Mouse (Mus musculus) small intestine, adult 2 months (tissue): ENCODE data around the gene Il21r. TPM values are rescaled to one million over a fixed set of nuclear protein-coding genes. Genes with fewer than 3 reads are reported as not detected.

ENCODE experiments used
- H3K27ac ChIP-seq: fragments of 200-500 bp; 2 replicates; pipeline ENCODE4 v1.5.1; 2012; ENCODE audit warnings: low read depth, low read length, control low read depth, inconsistent platforms; ENCODE audit not compliant: insufficient read depth
- H3K27me3 ChIP-seq: fragments of 200-500 bp; 2 replicates; pipeline ENCODE4 v1.6.1; 2012; ENCODE audit warnings: mild to moderate bottlenecking, moderate library complexity, low read length, inconsistent platforms; ENCODE audit not compliant: control insufficient read depth, insufficient read depth
- H3K36me3 ChIP-seq: fragments of 200-500 bp; 2 replicates; pipeline ENCODE4 v1.6.1; 2012; ENCODE audit warnings: mild to moderate bottlenecking, low read length, control low read depth, inconsistent platforms; ENCODE audit not compliant: control insufficient read depth, insufficient read depth
- H3K4me1 ChIP-seq: fragments of 200-500 bp; 2 replicates; pipeline ENCODE4 v1.6.1; 2012; ENCODE audit warnings: low read length, inconsistent platforms, mixed read lengths; ENCODE audit not compliant: control insufficient read depth, insufficient read depth, insufficient read length
- H3K4me3 ChIP-seq: fragments of 200-500 bp; 2 replicates; pipeline ENCODE4 v1.5.1; 2012; ENCODE audit warnings: low read depth, mild to moderate bottlenecking, control low read depth, inconsistent platforms, low read length, moderate library complexity
- CTCF ChIP-seq: fragments of 200-500 bp; IDR thresholded peaks from 2 replicates; pipeline ENCODE4 v1.5.1; 2012; ENCODE audit warnings: low read depth, mild to moderate bottlenecking, control low read depth, inconsistent platforms, low read length, moderate library complexity, mixed read lengths; ENCODE audit not compliant: insufficient replicate concordance, insufficient read length; ENCODE audit errors: extremely low read depth
- POLR2A ChIP-seq: fragments of 200-500 bp; IDR thresholded peaks from 2 replicates; pipeline ENCODE4 v1.6.1; 2012; ENCODE audit warnings: low read depth, mild to moderate bottlenecking, control low read depth, inconsistent platforms, low read length, moderate library complexity
- WGBS: fragments of 180-500 bp; shearing (Covaris S2); methylation state at CpG from one replicate; pipeline ENCODE4 v1.1.7; 2018; 5-methylcytosine and 5-hydroxymethylcytosine counted together
- polyA plus RNA-seq: library from polyadenylated mRNA; depleted of rRNA; stranded (reverse); fragments of >200 nt; gene quantifications from 2 replicates; pipeline ENCODE4 v1.2.3, GENCODE M21; 2012

Gene Il21r
- polyA plus RNA-seq, 1 experiment = 13.4 TPM

- no peaks in the 10 kb centered on the region for H3K27me3 ChIP-seq
- H3K36me3 ChIP-seq = peaks cover 94% of the 10 kb centered on the region
- 71% methylated on average over 7 of the region's 7 CpGs for WGBS
- no peaks in the 10 kb centered on the region for H3K4me1 ChIP-seq
- TF ChIP-seq CTCF (no peak), POLR2A (no peak)
- H3K27ac ChIP-seq = no peak overlapping the region
- H3K4me3 ChIP-seq = no peak overlapping the region
Measured at GRCm38 (mm10) chr7:125645413-125645812, 42.2 kb downstream of the Il21r start.

GRCm38 (mm10) chr7:125649013-125649412 lies 45.8 kb downstream of the Il21r start:
- peaks cover 83% of the 10 kb centered on the region for H3K36me3 ChIP-seq
- no peak overlapping the region for H3K27ac ChIP-seq
- WGBS = 77% methylated on average over 1 of the region's 1 CpGs
- H3K4me1 ChIP-seq = no peaks in the 10 kb centered on the region
- H3K4me3 ChIP-seq = no peak overlapping the region
- H3K27me3 ChIP-seq = no peaks in the 10 kb centered on the region
- no peak for TF ChIP-seq POLR2A
- no peak for TF ChIP-seq CTCF

GRCm38 (mm10) chr7:125657511-125657910 lies 54.3 kb downstream of the Il21r start:
- Histone ChIP-seq H3K4me1 (no peaks in the 10 kb centered on the region), H3K27ac (no peak overlapping the region), H3K4me3 (no peak overlapping the region), H3K27me3 (no peaks in the 10 kb centered on the region), H3K36me3 (peaks cover 83% of the 10 kb centered on the region)
- TF ChIP-seq POLR2A (no peak), CTCF (no peak)
- 86% methylated on average over 6 of the region's 6 CpGs for WGBS

- Histone ChIP-seq H3K36me3 (peaks cover 75% of the 10 kb centered on the region), H3K4me1 (no peaks in the 10 kb centered on the region), H3K27ac (no peak overlapping the region), H3K4me3 (no peak overlapping the region), H3K27me3 (no peaks in the 10 kb centered on the region)
- WGBS = 84% methylated on average over 3 of the region's 3 CpGs
- TF ChIP-seq POLR2A (no peak), CTCF (no peak)
Measured at GRCm38 (mm10) chr7:125663654-125664053, 60.4 kb downstream of the Il21r start.

- peaks cover 89% of the 10 kb centered on the region for H3K36me3 ChIP-seq
- TF ChIP-seq POLR2A = no peak
- no peak for TF ChIP-seq CTCF
- H3K27me3 ChIP-seq = no peaks in the 10 kb centered on the region
- 96% methylated on average over 6 of the region's 6 CpGs for WGBS
- H3K4me1 ChIP-seq = no peaks in the 10 kb centered on the region
- no peak overlapping the region for H3K27ac ChIP-seq
- no peak overlapping the region for H3K4me3 ChIP-seq
Measured at GRCm38 (mm10) chr7:125670865-125671264, 67.6 kb downstream of the Il21r start.

GRCm38 (mm10) chr7:125671396-125671795 lies 68.2 kb downstream of the Il21r start:
- Histone ChIP-seq H3K4me3 (no peak overlapping the region), H3K4me1 (no peaks in the 10 kb centered on the region), H3K36me3 (peaks cover 90% of the 10 kb centered on the region), H3K27me3 (no peaks in the 10 kb centered on the region), H3K27ac (no peak overlapping the region)
- 88% methylated on average over 8 of the region's 8 CpGs for WGBS
- TF ChIP-seq POLR2A (no peak), CTCF (no peak)

GRCm38 (mm10) chr7:125674916-125675315 lies 71.7 kb downstream of the Il21r start:
- no peaks in the 10 kb centered on the region for H3K27me3 ChIP-seq
- 75% methylated on average over 2 of the region's 2 CpGs for WGBS
- no peaks in the 10 kb centered on the region for H3K4me1 ChIP-seq
- H3K36me3 ChIP-seq = peaks cover 91% of the 10 kb centered on the region
- no peak overlapping the region for H3K4me3 ChIP-seq
- TF ChIP-seq POLR2A (no peak), CTCF (peak; percentile 39; the same call in 1 of the 2 replicates)
- no peak overlapping the region for H3K27ac ChIP-seq
